Mouse (Mus musculus): ENCODE measurements at regions not wholly inside any gene's neighbourhood (a gene's known extent, or its start where the extent isn't known, plus 50 kb on each side); places are given as distances from the start of the nearest gene placed in this dataset.

GRCm38 (mm10) chr17:87202958-87203720 is 62.6 kb downstream of the Mcfd2 start:
- 51% methylated on average over 5 of the region's 5 CpGs for WGBS
- H3K27ac ChIP-seq = no peak overlapping the region
- H3K4me3 ChIP-seq = no peak overlapping the region
- H3K4me2 ChIP-seq = no peak overlapping the region
- no peaks in the 10 kb centered on the region for H3K36me3 ChIP-seq
- no peak for ATAC-seq (ENCODE audit: low FRiP score)
- H3K9ac ChIP-seq = no peak overlapping the region
- no peaks in the 10 kb centered on the region for H3K9me3 ChIP-seq
- peaks cover 39% of the 10 kb centered on the region for H3K4me1 ChIP-seq (replicated peaks)
- 0 out of 2 replicates have a peak, but pooled peaks cover under 1% of the 10 kb centered on the region for H3K27me3 ChIP-seq

- Histone ChIP-seq H3K4me1 (replicated peaks) (peaks cover 39% of the 10 kb centered on the region), H3K27me3 (0 out of 2 replicates have a peak, but pooled peaks cover 2% of the 10 kb centered on the region), H3K4me3 (no peak overlapping the region), H3K9me3 (no peaks in the 10 kb centered on the region), H3K36me3 (no peaks in the 10 kb centered on the region), H3K27ac (peak overlapping the region; percentile 64; the same call in 1 of the 2 replicates), H3K9ac (no peak overlapping the region), H3K4me2 (no peak overlapping the region)
- ATAC-seq (ENCODE audit: low FRiP score) = no peak
- WGBS = 45% methylated on average over 6 of the region's 6 CpGs
These were observed 63.2 kb downstream of the Mcfd2 start for GRCm38 (mm10) chr17:87202490-87202889.

GRCm38 (mm10) chr17:87200721-87201242 is 65.0 kb downstream of the Mcfd2 start:
- H3K4me1 ChIP-seq (replicated peaks) = peaks cover 39% of the 10 kb centered on the region
- H3K4me3 ChIP-seq = no peak overlapping the region
- no peak overlapping the region for H3K9ac ChIP-seq
- 0 out of 2 replicates have a peak, but pooled peaks cover 2% of the 10 kb centered on the region for H3K27me3 ChIP-seq
- H3K36me3 ChIP-seq = no peaks in the 10 kb centered on the region
- 65% methylated on average over 3 of the region's 3 CpGs for WGBS
- peak overlapping the region; percentile 69; the same call in 1 of the 2 replicates for H3K27ac ChIP-seq
- no peak overlapping the region for H3K4me2 ChIP-seq
- peak; percentile 71 for ATAC-seq (ENCODE audit: low FRiP score)
- no peaks in the 10 kb centered on the region for H3K9me3 ChIP-seq

- Histone ChIP-seq H3K36me3 (no peaks in the 10 kb centered on the region), H3K4me3 (no peak overlapping the region), H3K4me2 (no peak overlapping the region), H3K27me3 (0 out of 2 replicates have a peak, but pooled peaks cover 2% of the 10 kb centered on the region), H3K27ac (no peak overlapping the region), H3K9ac (no peak overlapping the region), H3K4me1 (replicated peaks) (peaks cover 39% of the 10 kb centered on the region), H3K9me3 (no peaks in the 10 kb centered on the region)
- ATAC-seq (ENCODE audit: low FRiP score) = no peak
- WGBS = 98% methylated on average over 2 of the region's 2 CpGs
These were observed 65.6 kb downstream of the Mcfd2 start for GRCm38 (mm10) chr17:87200134-87200533.

- Histone ChIP-seq H3K4me2 (no peak overlapping the region), H3K9ac (no peak overlapping the region), H3K4me3 (no peak overlapping the region), H3K27ac (no peak overlapping the region), H3K9me3 (no peaks in the 10 kb centered on the region), H3K27me3 (0 out of 2 replicates have a peak, but pooled peaks cover 2% of the 10 kb centered on the region), H3K36me3 (no peaks in the 10 kb centered on the region), H3K4me1 (replicated peaks) (peaks cover 39% of the 10 kb centered on the region)
- 83% methylated on average over 3 of the region's 3 CpGs for WGBS
- no peak for ATAC-seq (ENCODE audit: low FRiP score)
These were observed 66.6 kb downstream of the Mcfd2 start for GRCm38 (mm10) chr17:87199134-87199533.

GRCm38 (mm10) chr17:87197434-87197833 is 68.3 kb downstream of the Mcfd2 start:
- ATAC-seq (ENCODE audit: low FRiP score) = no peak
- no peak overlapping the region for H3K4me2 ChIP-seq
- H3K27ac ChIP-seq = no peak overlapping the region
- no peaks in the 10 kb centered on the region for H3K36me3 ChIP-seq
- no peaks in the 10 kb centered on the region for H3K9me3 ChIP-seq
- H3K4me1 ChIP-seq (replicated peaks) = peaks cover 26% of the 10 kb centered on the region
- no peak overlapping the region for H3K9ac ChIP-seq
- 0 out of 2 replicates have a peak, but pooled peaks cover 2% of the 10 kb centered on the region for H3K27me3 ChIP-seq
- H3K4me3 ChIP-seq = no peak overlapping the region
- 96% methylated on average over 4 of the region's 4 CpGs for WGBS

GRCm38 (mm10) chr17:87194639-87195038 is 71.1 kb downstream of the Mcfd2 start:
- peaks cover 6% of the 10 kb centered on the region for H3K4me1 ChIP-seq (replicated peaks)
- WGBS = 62% methylated on average over 11 of the region's 11 CpGs
- H3K27ac ChIP-seq = no peak overlapping the region

GRCm38 (mm10) chr17:87193482-87193881 is 72.3 kb downstream of the Mcfd2 start:
- Histone ChIP-seq H3K9ac (no peak overlapping the region), H3K27me3 (0 out of 2 replicates have a peak, but pooled peaks cover 2% of the 10 kb centered on the region), H3K36me3 (no peaks in the 10 kb centered on the region), H3K4me3 (no peak overlapping the region), H3K4me2 (no peak overlapping the region), H3K27ac (no peak overlapping the region), H3K9me3 (no peaks in the 10 kb centered on the region), H3K4me1 (replicated peaks) (peaks cover 2% of the 10 kb centered on the region; the same call in 1 of the 2 replicates)
- WGBS = 13% methylated on average over 7 of the region's 7 CpGs
- ATAC-seq (ENCODE audit: low FRiP score) = no peak

More at GRCm38 (mm10) chr17:87194639-87195038, 71.1 kb downstream of the Mcfd2 start:
- Histone ChIP-seq H3K9me3 (no peaks in the 10 kb centered on the region), H3K4me2 (no peak overlapping the region), H3K27me3 (0 out of 2 replicates have a peak, but pooled peaks cover 2% of the 10 kb centered on the region), H3K9ac (no peak overlapping the region), H3K36me3 (no peaks in the 10 kb centered on the region), H3K4me3 (no peak overlapping the region)
- ATAC-seq (ENCODE audit: low FRiP score) = no peak

GRCm38 (mm10) chr17:87189670-87190069 is 76.1 kb downstream of the Mcfd2 start:
- no peak for ATAC-seq (ENCODE audit: low FRiP score)

More at GRCm38 (mm10) chr17:87189670-87190069, 76.1 kb downstream of the Mcfd2 start:
- Histone ChIP-seq H3K9ac (no peak overlapping the region), H3K4me2 (no peak overlapping the region), H3K4me1 (replicated peaks) (peaks cover 22% of the 10 kb centered on the region), H3K9me3 (no peaks in the 10 kb centered on the region), H3K27me3 (no peaks in the 10 kb centered on the region), H3K36me3 (no peaks in the 10 kb centered on the region), H3K4me3 (no peak overlapping the region), H3K27ac (no peak overlapping the region)
- WGBS = 68% methylated on average over 3 of the region's 3 CpGs

Data from hindbrain, embryonic 13.5 days (tissue).